15 mouse cellular contexts compared by ENCODE assay signal in genomic region chr16:27449360-27449759, GRCm38 (mm10).
"Had no signal": no experiment of that assay in that cellular context is flagged by ENCODE, and none has a peak within 500 bp of the region (broad histone marks: within the 10 kb centered on the region; RNA-seq: fewer than 3 reads in every experiment).

No protein-coding gene starts in this region.

- DNase-seq: retina, postnatal 1 day; right cerebral cortex, adult 18-20 months; right cerebral cortex, postnatal 25 days; right cerebral cortex, postnatal 4 days; spleen, adult 18-20 months; thymus, adult 18-20 months; thymus, adult 2 months; thymus, postnatal 14 days; thymus, postnatal 25 days; thymus, postnatal 36 days; thymus, postnatal 4 days had no signal

- H3K4me2 ChIP-seq: neural tube, embryonic 13.5 days; neural tube, embryonic 15.5 days; stomach, embryonic 15.5 days had no signal

- H3K27ac ChIP-seq: neural tube, embryonic 13.5 days; neural tube, embryonic 15.5 days; stomach, embryonic 15.5 days; stomach, postnatal 0 days had no signal

- H3K9ac ChIP-seq: neural tube, embryonic 13.5 days; neural tube, embryonic 15.5 days; stomach, embryonic 15.5 days had no signal

- H3K27me3 ChIP-seq: neural tube, embryonic 13.5 days; neural tube, embryonic 15.5 days; stomach, embryonic 15.5 days had no signal

- H3K4me1 ChIP-seq: neural tube, embryonic 15.5 days; stomach, embryonic 15.5 days had no signal

- H3K9me3 ChIP-seq: neural tube, embryonic 13.5 days; neural tube, embryonic 15.5 days; stomach, embryonic 15.5 days had no signal

- H3K4me3 ChIP-seq: neural tube, embryonic 13.5 days; neural tube, embryonic 15.5 days; stomach, embryonic 15.5 days had no signal
